Mouse (Mus musculus) limb, embryonic 11.5 days (tissue): ENCODE data around the gene Ubxn7. TPM values are rescaled to one million over a fixed set of nuclear protein-coding genes. Genes with fewer than 3 reads are reported as not detected.

Experiments
- ATAC-seq: fragments of 200-750 bp; cut with Nextera tagmentation; 2 replicates; pipeline ENCODE4 v1.8.0; 2017; ENCODE audit warnings: low read depth; ENCODE audit not compliant: insufficient number of reproducible peaks, low FRiP score, low TSS enrichment
- DNase-seq: peaks from one replicate; pipeline ENCODE4 v3.0.0-alpha.2; 2015; ENCODE audit warnings: low spot score
- H3K27ac ChIP-seq: fragments of 300-500 bp; sonication (generic); replicated peaks from 2 replicates; pipeline ENCODE4 v1.5.1; 2014; ENCODE audit warnings: low read depth, mild to moderate bottlenecking, low read length
- H3K27me3 ChIP-seq: fragments of 300-500 bp; sonication (generic); 2 replicates; pipeline ENCODE4 v1.6.1; 2014; ENCODE audit warnings: mild to moderate bottlenecking, low read length, mixed read lengths; ENCODE audit not compliant: control insufficient read depth, insufficient read depth
- H3K36me3 ChIP-seq: fragments of 300-500 bp; sonication (generic); 2 replicates; pipeline ENCODE4 v1.6.1; 2014; ENCODE audit warnings: mild to moderate bottlenecking, low read length, moderate library complexity, mixed read lengths; ENCODE audit not compliant: control insufficient read depth, insufficient read depth
- H3K4me1 ChIP-seq: fragments of 300-500 bp; sonication (generic); 2 replicates; pipeline ENCODE4 v1.6.1; 2014; ENCODE audit warnings: low read length, mixed read lengths; ENCODE audit not compliant: control insufficient read depth, insufficient read depth
- H3K4me2 ChIP-seq: fragments of 300-500 bp; sonication (generic); 2 replicates; pipeline ENCODE4 v1.6.1; 2014; ENCODE audit warnings: low read depth, mild to moderate bottlenecking, moderate library complexity; ENCODE audit not compliant: severe bottlenecking
- H3K4me3 ChIP-seq: fragments of 300-500 bp; sonication (generic); 2 replicates; pipeline ENCODE4 v1.5.1; 2014; ENCODE audit warnings: low read depth, low read length
- H3K9ac ChIP-seq: fragments of 300-500 bp; sonication (generic); 2 replicates; pipeline ENCODE4 v1.6.1; 2014; ENCODE audit warnings: mild to moderate bottlenecking, low read length
- H3K9me3 ChIP-seq: fragments of 300-500 bp; sonication (generic); 2 replicates; pipeline ENCODE4 v1.6.1; 2016; ENCODE audit warnings: low read length; ENCODE audit not compliant: control insufficient read depth
- WGBS: fragments of 180-500 bp; shearing (Covaris S2); extraction: QIAGEN DNeasy Blood & Tissue Kit; methylation state at CpG from one replicate; pipeline ENCODE4 v1.1.7; 2014; 5-methylcytosine and 5-hydroxymethylcytosine counted together
- polyA plus RNA-seq: library from polyadenylated mRNA; unstranded; fragments of >200 nt; fragmentation: Nextera tagmentation; extraction: Ambion mirVana; gene quantifications from 2 replicates; pipeline ENCODE4 v1.2.1, GENCODE M21; 2014

The Ubxn7 gene
- polyA plus RNA-seq, 1 experiment from 2014 or later, result 28.0 TPM

- Histone ChIP-seq H3K9ac (no peak overlapping the region), H3K4me3 (no peak overlapping the region), H3K9me3 (no peaks in the 10 kb centered on the region), H3K27me3 (no peaks in the 10 kb centered on the region), H3K36me3 (peaks cover 13% of the 10 kb centered on the region), H3K27ac (no peak overlapping the region), H3K4me2 (no peak overlapping the region), H3K4me1 (no peaks in the 10 kb centered on the region)
- no peak for ATAC-seq
- whole genome bisulfite sequencing, result 91% methylated on average over 3 of the region's 3 CpGs
- no peak for DNase-seq
Measured at GRCm38 (mm10) chr16:32389841-32390240, 57.8 kb downstream of the Ubxn7 start.

- no peaks in the 10 kb centered on the region for H3K9me3 ChIP-seq
- DNase-seq (no peak), ATAC-seq (no peak)
- no peak overlapping the region for H3K9ac ChIP-seq
- H3K4me1 ChIP-seq, result no peaks in the 10 kb centered on the region
- no peak overlapping the region for H3K4me3 ChIP-seq
- no peaks in the 10 kb centered on the region for H3K27me3 ChIP-seq
- no peak overlapping the region for H3K4me2 ChIP-seq
- H3K27ac ChIP-seq, result no peak overlapping the region
- 94% methylated on average over 3 of the region's 3 CpGs for WGBS
- H3K36me3 ChIP-seq, result peaks cover 9% of the 10 kb centered on the region
Measured at GRCm38 (mm10) chr16:32390882-32391281, 58.8 kb downstream of the Ubxn7 start.

GRCm38 (mm10) chr16:32395679-32396540 is 63.9 kb downstream of the Ubxn7 start:
- DNase-seq (no peak), ATAC-seq (no peak)
- H3K27ac ChIP-seq, result no peak overlapping the region

GRCm38 (mm10) chr16:32396541-32396835 is 64.4 kb downstream of the Ubxn7 start:
- no peaks in the 10 kb centered on the region for H3K9me3 ChIP-seq
- no peaks in the 10 kb centered on the region for H3K27me3 ChIP-seq
- DNase-seq, result no peak
- no peak for ATAC-seq
- WGBS, result 69% methylated on average over 3 of the region's 3 CpGs
- H3K27ac ChIP-seq, result no peak overlapping the region
- no peaks in the 10 kb centered on the region for H3K4me1 ChIP-seq
- peaks cover 3% of the 10 kb centered on the region for H3K36me3 ChIP-seq
- no peak overlapping the region for H3K4me3 ChIP-seq
- no peak overlapping the region for H3K4me2 ChIP-seq
- no peak overlapping the region; the same call in 1 of the 2 replicates for H3K9ac ChIP-seq

More at GRCm38 (mm10) chr16:32395679-32396540, 63.9 kb downstream of the Ubxn7 start:
- H3K4me2 ChIP-seq, result no peak overlapping the region
- no peaks in the 10 kb centered on the region for H3K4me1 ChIP-seq
- no peak overlapping the region; the same call in 1 of the 2 replicates for H3K9ac ChIP-seq
- H3K4me3 ChIP-seq, result no peak overlapping the region
- H3K27me3 ChIP-seq, result no peaks in the 10 kb centered on the region
- 77% methylated on average over 6 of the region's 6 CpGs for WGBS
- H3K9me3 ChIP-seq, result no peaks in the 10 kb centered on the region
- peaks cover 5% of the 10 kb centered on the region for H3K36me3 ChIP-seq

- Histone ChIP-seq H3K27me3 (no peaks in the 10 kb centered on the region), H3K27ac (no peak overlapping the region), H3K36me3 (peaks cover under 1% of the 10 kb centered on the region; the same call in 1 of the 2 replicates), H3K4me3 (no peak overlapping the region), H3K9ac (no peak overlapping the region), H3K9me3 (no peaks in the 10 kb centered on the region), H3K4me1 (no peaks in the 10 kb centered on the region), H3K4me2 (no peak overlapping the region)
- 81% methylated on average over 3 of the region's 3 CpGs for WGBS
- DNase-seq, result no peak
- ATAC-seq, result no peak
Measured at GRCm38 (mm10) chr16:32398206-32398605, 66.1 kb downstream of the Ubxn7 start.

- no peak within 1 kb of the TSS for H3K4me3 ChIP-seq
- DNase-seq (no peak), ATAC-seq (no peak)
- H3K9ac ChIP-seq, result no peak within 1 kb of the TSS
- WGBS, result 88% methylated on average over 7 of the region's 7 CpGs
- H3K4me2 ChIP-seq, result no peak within 1 kb of the TSS
- H3K27ac ChIP-seq, result no peak within 1 kb of the TSS
- no peaks in the 10 kb centered on the region for H3K27me3 ChIP-seq
- H3K9me3 ChIP-seq, result no peaks in the 10 kb centered on the region
- no peaks in the 10 kb centered on the region for H3K4me1 ChIP-seq
- no peaks in the 10 kb centered on the region for H3K36me3 ChIP-seq
Measured at GRCm38 (mm10) chr16:32400267-32400666, 68.2 kb downstream of the Ubxn7 start, which contains the start of gene Tm4sf19. Tm4sf19 (plus strand) TSS chr16:32400506.

GRCm38 (mm10) chr16:32401335-32401965 is 69.4 kb downstream of the Ubxn7 start:
- H3K9ac ChIP-seq, result no peak overlapping the region
- H3K27me3 ChIP-seq, result no peaks in the 10 kb centered on the region
- WGBS, result 79% methylated on average over 9 of the region's 9 CpGs
- ATAC-seq (no peak), DNase-seq (no peak)
- H3K4me2 ChIP-seq, result no peak overlapping the region
- no peaks in the 10 kb centered on the region for H3K36me3 ChIP-seq
- no peaks in the 10 kb centered on the region for H3K9me3 ChIP-seq
- no peaks in the 10 kb centered on the region for H3K4me1 ChIP-seq
- H3K27ac ChIP-seq, result no peak overlapping the region
- H3K4me3 ChIP-seq, result no peak overlapping the region

GRCm38 (mm10) chr16:32402818-32403217 is 70.8 kb downstream of the Ubxn7 start:
- 82% methylated on average over 3 of the region's 3 CpGs for WGBS
- no peak overlapping the region for H3K4me3 ChIP-seq
- no peaks in the 10 kb centered on the region for H3K27me3 ChIP-seq
- no peaks in the 10 kb centered on the region for H3K4me1 ChIP-seq
- ATAC-seq (no peak), DNase-seq (no peak)
- H3K4me2 ChIP-seq, result no peak overlapping the region
- H3K27ac ChIP-seq, result no peak overlapping the region
- H3K9me3 ChIP-seq, result no peaks in the 10 kb centered on the region
- no peaks in the 10 kb centered on the region for H3K36me3 ChIP-seq
- H3K9ac ChIP-seq, result no peak overlapping the region
